Mouse (Mus musculus) kidney, adult 2 months (tissue): ENCODE measurements around the gene Tctex1d4. TPM values are rescaled to one million over a fixed set of nuclear protein-coding genes. Genes with fewer than 3 reads are reported as not detected.

Experiments
- DNase-seq: peaks from one replicate; pipeline ENCODE4 v3.0.0; 2021
- H3K27ac ChIP-seq: fragments of 200-500 bp; 2 replicates; pipeline ENCODE4 v1.5.1; 2012; ENCODE audit warnings: low read depth, low read length, control low read depth, inconsistent platforms; ENCODE audit not compliant: insufficient read depth
- H3K27me3 ChIP-seq: fragments of 200-500 bp; replicated peaks from 2 replicates; pipeline ENCODE4 v1.6.1; 2012; ENCODE audit warnings: mild to moderate bottlenecking, moderate library complexity, low read length, inconsistent platforms; ENCODE audit not compliant: control insufficient read depth, insufficient read depth
- H3K36me3 ChIP-seq: fragments of 200-500 bp; 2 replicates; pipeline ENCODE4 v1.6.1; 2012; ENCODE audit warnings: mild to moderate bottlenecking, moderate library complexity, low read length, inconsistent platforms; ENCODE audit not compliant: control insufficient read depth, insufficient read depth
- H3K4me1 ChIP-seq: fragments of 200-500 bp; 2 replicates; pipeline ENCODE4 v1.6.1; 2011; ENCODE audit warnings: low read length; ENCODE audit not compliant: control insufficient read depth, insufficient read depth
- H3K4me3 ChIP-seq: fragments of 200-500 bp; 2 replicates; pipeline ENCODE4 v1.5.1; 2011; ENCODE audit warnings: mild to moderate bottlenecking, low read depth, low read length, control low read depth; ENCODE audit not compliant: insufficient read depth
- CTCF ChIP-seq: fragments of 200-500 bp; conservative IDR thresholded peaks from 2 replicates; pipeline ENCODE4 v1.5.1; 2011; ENCODE audit warnings: low read depth, mild to moderate bottlenecking, control low read depth, low read length, moderate library complexity, mixed read lengths; ENCODE audit not compliant: insufficient read depth, insufficient read length
- POLR2A ChIP-seq: fragments of 200-500 bp; IDR thresholded peaks from one replicate; pipeline ENCODE4 v1.6.1; 2011; ENCODE audit warnings: low read depth, low read length, control low read depth
- WGBS: fragments of 180-500 bp; shearing (Covaris S2); methylation state at CpG from one replicate; pipeline ENCODE4 v1.1.7; 2018; 5-methylcytosine and 5-hydroxymethylcytosine counted together
- polyA plus RNA-seq: library from polyadenylated mRNA; depleted of rRNA; stranded (reverse); fragments of >200 nt; gene quantifications from 2 replicates; pipeline ENCODE4 v1.2.3, GENCODE M21; 2012

The Tctex1d4 gene
- polyA plus RNA-seq, 1 experiment = 0.20 TPM

GRCm38 (mm10) chr4:117132794-117133143 is 6.2 kb downstream of the Tctex1d4 start:
- Histone ChIP-seq H3K4me1 (peaks cover 10% of the 10 kb centered on the region; the same call in 1 of the 2 replicates), H3K27ac (no peak overlapping the region), H3K36me3 (no peaks in the 10 kb centered on the region), H3K4me3 (peak overlapping the region; percentile 69), H3K27me3 (no peaks in the 10 kb centered on the region)
- WGBS = 73% methylated on average over 11 of the region's 11 CpGs
- TF ChIP-seq POLR2A (no peak), CTCF (no peak)
- no peak for DNase-seq

GRCm38 (mm10) chr4:117133366-117133796 is 6.8 kb downstream of the Tctex1d4 start:
- peak overlapping the region; percentile 69 for H3K4me3 ChIP-seq

GRCm38 (mm10) chr4:117133817-117134600 is 7.4 kb downstream of the Tctex1d4 start, which contains the start of gene Plk3:
Gene Plk3, minus strand, starts transcription at chr4:117133963.
- peak within 1 kb of the TSS; percentile 25; the same call in 1 of the 2 replicates for H3K27ac ChIP-seq
- H3K4me3 ChIP-seq = peak within 1 kb of the TSS; percentile 69
- DNase-seq = peak; percentile 99
- H3K27me3 ChIP-seq = no peaks in the 10 kb centered on the region
- WGBS = 1% methylated on average over 44 of the region's 48 CpGs
- H3K4me1 ChIP-seq = peaks cover 10% of the 10 kb centered on the region; the same call in 1 of the 2 replicates
- H3K36me3 ChIP-seq = no peaks in the 10 kb centered on the region
- TF ChIP-seq CTCF = no peak
- TF ChIP-seq POLR2A = peak; percentile 85

More at GRCm38 (mm10) chr4:117133366-117133796, 6.8 kb downstream of the Tctex1d4 start:
- TF ChIP-seq CTCF (no peak), POLR2A (no peak)
- under 1% methylated on average over 42 of the region's 42 CpGs for WGBS
- Histone ChIP-seq H3K27me3 (no peaks in the 10 kb centered on the region), H3K4me1 (peaks cover 10% of the 10 kb centered on the region; the same call in 1 of the 2 replicates), H3K27ac (no peak overlapping the region), H3K36me3 (no peaks in the 10 kb centered on the region)
- DNase-seq = no peak

- Histone ChIP-seq H3K4me3 (no peak overlapping the region), H3K27ac (peak overlapping the region; percentile 25; the same call in 1 of the 2 replicates), H3K36me3 (no peaks in the 10 kb centered on the region), H3K27me3 (no peaks in the 10 kb centered on the region), H3K4me1 (peaks cover 12% of the 10 kb centered on the region; the same call in 1 of the 2 replicates)
- peak; percentile 45 for DNase-seq
- no peak for TF ChIP-seq POLR2A
- 20% methylated on average over 2 of the region's 2 CpGs for WGBS
These were observed 8.0 kb downstream of the Tctex1d4 start for GRCm38 (mm10) chr4:117134601-117134995.

GRCm38 (mm10) chr4:117136034-117136433 is 9.4 kb downstream of the Tctex1d4 start:
- WGBS = 29% methylated on average over 8 of the region's 8 CpGs
- Histone ChIP-seq H3K4me1 (peaks cover 12% of the 10 kb centered on the region; the same call in 1 of the 2 replicates), H3K36me3 (no peaks in the 10 kb centered on the region), H3K27me3 (no peaks in the 10 kb centered on the region), H3K4me3 (no peak overlapping the region), H3K27ac (peak overlapping the region; percentile 69)
- no peak for TF ChIP-seq CTCF
- TF ChIP-seq POLR2A = no peak
- DNase-seq = peak; percentile 97

GRCm38 (mm10) chr4:117138295-117139216 is 12.0 kb downstream of the Tctex1d4 start:
- TF ChIP-seq CTCF = no peak
- TF ChIP-seq POLR2A = no peak
- H3K27ac ChIP-seq = no peak overlapping the region
- H3K36me3 ChIP-seq = no peaks in the 10 kb centered on the region
- peaks cover 12% of the 10 kb centered on the region; the same call in 1 of the 2 replicates for H3K4me1 ChIP-seq
- 61% methylated on average over 16 of the region's 17 CpGs for WGBS
- no peaks in the 10 kb centered on the region for H3K27me3 ChIP-seq
- no peak overlapping the region for H3K4me3 ChIP-seq
- DNase-seq = no peak

GRCm38 (mm10) chr4:117139217-117139612 is 12.6 kb downstream of the Tctex1d4 start:
- no peaks in the 10 kb centered on the region for H3K27me3 ChIP-seq
- no peak overlapping the region for H3K4me3 ChIP-seq
- no peaks in the 10 kb centered on the region for H3K36me3 ChIP-seq
- peak; percentile 77 for TF ChIP-seq CTCF
- no peak for TF ChIP-seq POLR2A
- peaks cover 12% of the 10 kb centered on the region; the same call in 1 of the 2 replicates for H3K4me1 ChIP-seq
- H3K27ac ChIP-seq = no peak overlapping the region
- DNase-seq = peak; percentile 82
- 0% methylated on average over 2 of the region's 2 CpGs for WGBS
